Mouse (Mus musculus) regulatory T cell (primary cell): Measurements from ENCODE around the gene Prpf8.
"Not testable (repeated sequence)": the region's sequence is repeated elsewhere in the genome, so short reads cannot be mapped to it uniquely, and the experiment has no call there.

ENCODE experiments used
- in situ Hi-C: fragments of 300-600 bp; cut with MboI, MseI; formaldehyde crosslinking; loops from one replicate; pipeline ENCODE4 v1.15.1; 2025; ENCODE audit warnings: high pct_unique_total_duplicates

Prpf8 gene

DNA sequence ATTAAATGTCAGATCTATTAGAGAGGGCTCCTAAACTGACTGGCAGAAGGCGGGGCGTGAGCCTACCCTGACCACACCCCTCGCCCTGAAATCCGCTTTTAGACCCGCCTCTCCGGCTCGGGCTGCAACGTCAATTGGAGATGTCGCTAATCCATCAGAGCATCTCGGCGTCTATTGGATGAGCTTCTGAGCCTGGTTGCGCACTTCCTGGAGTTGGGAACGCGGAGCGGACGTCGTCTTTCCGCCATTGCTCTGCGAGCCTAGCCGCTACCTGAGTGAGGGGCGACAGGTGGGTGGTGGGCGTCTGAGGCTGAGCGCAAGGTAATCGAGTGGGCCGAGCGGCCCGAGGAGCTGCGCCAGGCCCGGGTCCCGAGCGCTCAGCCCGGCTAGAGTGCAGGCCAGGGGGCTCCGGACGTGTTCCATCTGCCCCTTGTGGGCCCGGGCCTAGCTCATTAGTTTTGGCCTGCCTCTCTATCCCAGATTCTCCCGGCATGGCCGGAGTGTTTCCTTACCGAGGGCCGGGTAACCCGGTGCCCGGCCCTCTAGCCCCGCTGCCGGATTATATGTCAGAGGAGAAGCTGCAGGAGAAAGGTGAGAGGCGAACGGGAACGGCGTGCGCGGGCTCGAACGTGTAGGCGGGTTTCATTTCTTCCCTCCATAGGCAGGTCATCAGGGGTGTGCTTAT lies at the start of gene Prpf8:
Gene Prpf8 (plus strand): TSS at position 216 of the 685 bp plus-strand sequence.
- in situ Hi-C loops, result no loop called here

DNA sequence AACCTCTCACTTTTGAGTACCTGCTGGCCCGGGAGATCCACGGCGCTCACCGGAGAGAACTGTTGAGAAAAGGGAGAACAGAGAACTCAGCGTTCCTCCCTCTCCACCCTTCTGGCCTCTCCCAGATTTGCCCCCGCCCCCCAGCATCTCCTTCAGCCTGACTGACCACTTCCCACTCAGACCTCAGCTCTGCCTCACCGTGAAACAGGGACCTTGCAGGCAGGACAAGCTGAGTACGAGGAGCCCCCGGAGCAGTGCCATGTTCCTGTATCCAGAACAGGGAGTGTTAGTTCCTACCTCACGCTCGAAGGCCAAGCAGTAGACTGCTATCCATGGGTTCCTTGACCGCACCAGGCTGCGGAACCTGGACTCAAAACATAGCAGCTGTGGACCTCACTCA lies 48.4 kb upstream of the Prpf8 start:
- in situ Hi-C loops, result no loop called here

DNA sequence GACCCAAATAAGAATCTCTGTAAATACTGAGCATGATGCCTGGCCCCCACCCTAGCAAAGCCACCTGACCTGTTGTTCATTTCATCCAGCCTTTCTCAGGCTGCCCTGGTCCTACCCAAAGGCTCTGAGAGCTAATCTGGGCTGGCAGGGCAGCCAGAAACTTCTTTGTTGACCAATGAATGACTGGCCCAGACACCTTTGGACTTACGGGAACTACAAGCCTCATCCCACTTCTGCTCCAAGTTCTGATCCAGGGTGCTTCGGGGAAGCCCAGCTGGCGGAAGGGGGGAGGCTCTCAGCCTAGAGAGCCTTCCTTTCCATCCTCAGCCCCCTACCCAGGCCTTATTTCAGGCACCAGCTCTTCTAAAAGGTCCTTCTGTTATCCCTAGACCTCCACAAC lies 47.8 kb upstream of the Prpf8 start:
- in situ Hi-C loops, result no loop called here

GRCm38 (mm10) chr11:75439363-75439762 lies 47.3 kb upstream of the Prpf8 start, which contains the start of gene Serpinf2:
Serpinf2 (minus strand) TSS chr11:75439591.
- in situ Hi-C loops, result no loop called here

DNA sequence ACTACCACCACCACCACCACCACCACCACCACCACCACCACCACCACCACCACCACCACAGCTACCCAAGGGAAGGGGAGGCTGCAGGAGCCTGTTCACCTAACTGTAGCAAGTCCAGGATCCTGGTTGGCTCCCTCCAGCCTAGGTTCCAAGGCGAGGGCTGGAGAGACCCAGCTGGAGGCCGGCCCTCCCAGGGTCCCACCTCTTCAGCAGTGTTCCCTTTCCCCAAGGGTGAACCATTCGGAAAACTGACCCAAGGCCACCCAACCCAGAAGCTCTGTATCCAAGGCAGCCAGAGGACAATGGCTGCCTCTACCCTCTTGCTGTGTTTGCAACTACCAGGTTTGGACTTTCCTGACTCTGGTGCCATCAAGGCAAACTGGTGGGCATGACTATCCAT lies 46.7 kb upstream of the Prpf8 start:
- in situ Hi-C loops, result no loop called here

DNA sequence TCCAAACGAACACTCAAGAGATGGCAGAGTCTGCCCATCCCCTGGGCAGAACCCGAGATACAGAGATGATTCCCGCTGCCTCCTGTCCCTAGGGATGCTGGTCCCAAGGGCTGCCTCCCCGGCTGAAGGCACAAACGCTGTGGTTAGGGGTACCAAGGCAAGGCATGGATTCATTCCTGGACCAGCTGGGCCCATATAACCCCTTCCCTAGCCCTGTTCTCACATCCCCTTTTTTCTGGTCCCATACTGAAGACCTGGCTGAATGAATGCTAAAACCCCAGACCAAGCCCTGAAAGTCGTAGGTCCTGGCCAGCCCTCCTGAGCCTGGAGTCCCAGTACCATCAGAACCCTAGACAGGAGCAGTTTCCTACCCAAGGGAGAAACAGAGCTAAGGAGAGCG lies 45.6 kb upstream of the Prpf8 start:
- in situ Hi-C loops, result no loop called here

DNA sequence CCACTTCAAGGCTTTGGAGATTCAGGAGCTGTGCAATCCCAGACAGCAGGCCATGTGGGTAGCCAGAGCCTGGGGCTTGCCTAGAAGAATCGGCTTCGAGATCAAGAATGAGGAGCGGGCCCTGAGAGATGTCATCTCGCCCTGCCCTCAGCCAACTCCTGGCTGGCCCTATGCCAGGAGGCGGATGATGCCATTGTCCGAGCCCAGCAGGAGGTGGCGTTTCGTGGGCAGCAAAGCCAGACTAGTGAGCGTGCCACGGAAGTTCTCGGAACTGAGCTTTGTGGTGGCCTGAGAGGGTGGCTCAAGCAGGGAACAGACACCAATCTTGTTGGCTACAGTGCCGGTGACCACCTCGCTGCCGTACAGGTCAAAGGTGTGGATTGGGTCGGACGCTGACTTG lies 45.0 kb upstream of the Prpf8 start:
- in situ Hi-C loops, result no loop called here

DNA sequence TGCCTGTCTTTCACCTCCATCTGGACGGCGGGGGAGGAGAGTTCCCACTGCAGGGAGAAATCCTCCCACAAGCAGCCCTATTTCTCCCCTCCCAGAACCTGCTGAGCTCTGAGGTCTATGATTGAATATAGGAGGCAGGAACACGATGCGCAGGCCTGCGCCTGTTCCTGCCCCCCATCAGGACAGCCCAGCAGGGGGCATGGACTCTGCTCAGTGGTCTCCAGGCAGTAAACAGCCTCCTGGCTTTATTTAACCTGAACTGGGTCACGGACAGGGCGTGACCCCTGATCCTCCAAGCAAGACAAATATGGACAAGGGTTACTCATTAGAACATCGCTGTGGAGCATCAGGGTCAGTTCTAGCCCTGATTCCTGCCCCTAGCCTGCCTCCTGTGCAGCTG lies 42.9 kb upstream of the Prpf8 start:
- in situ Hi-C loops, result no loop called here

DNA sequence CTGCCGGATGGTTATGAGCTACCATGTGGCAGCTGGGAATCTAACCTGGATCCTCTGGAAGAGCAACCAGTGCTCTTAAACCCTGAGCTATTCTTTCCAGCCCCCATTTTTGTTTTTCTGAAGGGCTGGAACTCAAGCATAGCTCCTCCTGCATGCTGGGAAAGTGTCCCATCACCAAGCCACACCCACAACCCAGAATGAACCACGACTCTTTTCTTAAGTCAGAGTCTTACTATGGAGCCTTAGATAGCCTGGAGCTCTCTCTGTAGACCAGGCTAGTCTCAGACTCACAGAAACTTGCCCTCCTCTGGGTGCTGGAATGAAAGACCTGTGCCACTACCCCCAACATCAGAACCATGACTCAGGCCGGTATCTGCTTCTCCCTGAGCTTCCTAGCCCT lies 38.0 kb upstream of the Prpf8 start:
- in situ Hi-C loops, result no loop called here

- in situ Hi-C loops, result no loop called here
Measured at GRCm38 (mm10) chr11:75449695-75450094, 36.9 kb upstream of the Prpf8 start.

DNA sequence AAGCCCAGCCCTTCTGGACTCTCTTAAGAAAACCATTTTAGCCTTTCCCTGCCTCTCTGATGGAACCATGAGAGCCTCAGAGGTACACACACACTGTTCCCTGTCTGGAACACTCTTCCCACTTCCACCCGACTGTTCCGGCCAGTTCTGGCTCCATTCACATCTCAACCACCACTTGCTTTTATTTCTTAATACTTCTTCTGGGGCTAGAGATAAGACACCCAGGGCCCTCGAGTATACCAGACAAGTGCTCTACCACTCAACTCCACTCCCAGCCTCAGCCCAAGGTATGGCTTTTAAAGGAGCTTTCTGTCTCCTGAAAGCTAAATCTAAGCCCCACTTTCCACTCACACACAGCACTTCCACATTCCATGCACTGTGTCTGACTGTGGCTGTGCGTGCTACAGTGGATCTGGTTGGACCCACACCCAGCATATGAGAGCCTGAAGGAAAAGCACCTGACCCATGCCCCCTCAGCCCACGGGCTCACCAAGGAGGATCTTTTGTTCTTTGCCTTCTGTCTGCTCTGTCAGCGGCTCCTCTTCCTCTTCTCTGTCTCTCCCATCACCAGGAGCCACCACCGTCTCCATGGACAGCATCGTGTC lies 36.2 kb upstream of the Prpf8 start:
- in situ Hi-C loops, result no loop called here

DNA sequence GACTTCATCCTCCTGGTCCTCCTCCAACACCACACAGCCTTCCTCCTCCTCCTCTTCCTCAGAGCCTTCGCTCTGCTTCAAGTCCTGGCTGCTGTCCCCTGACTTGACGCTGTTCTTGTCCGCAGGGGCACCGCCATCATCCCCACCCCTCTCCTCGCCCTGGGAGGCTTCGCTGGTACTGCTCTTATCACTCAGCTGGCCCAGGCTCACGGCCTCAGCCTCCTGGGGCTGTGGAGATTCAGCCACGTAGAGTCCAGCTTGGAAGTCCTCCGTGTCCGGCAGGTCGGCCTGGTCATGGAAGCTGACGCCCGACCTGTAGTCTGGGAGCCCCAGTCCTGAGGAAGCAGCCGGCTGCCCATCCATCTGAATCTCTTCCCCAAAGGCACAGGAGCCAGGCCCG lies 35.7 kb upstream of the Prpf8 start:
- in situ Hi-C loops, result no loop called here

DNA sequence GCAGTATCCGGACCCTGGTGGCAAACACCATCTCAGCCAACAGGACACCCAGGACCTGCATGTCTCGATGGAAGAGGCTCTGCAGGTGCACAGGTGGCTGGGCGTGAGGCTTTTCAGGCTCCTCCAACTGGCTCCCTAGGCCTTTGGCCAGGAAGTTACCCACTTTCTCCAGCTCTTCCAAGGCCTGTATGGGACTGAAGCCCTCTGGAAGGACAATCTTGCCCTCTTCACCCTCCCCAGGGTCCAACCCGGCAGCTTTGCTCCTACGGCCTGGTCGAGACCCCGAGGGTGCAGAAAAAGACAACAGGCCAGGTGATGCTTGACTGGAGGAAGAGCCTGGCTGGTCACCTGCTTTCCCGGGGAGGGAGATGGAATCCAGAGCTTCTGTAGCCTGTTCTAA lies 34.5 kb upstream of the Prpf8 start:
- in situ Hi-C loops, result no loop called here

GRCm38 (mm10) chr11:75452812-75453557 lies 33.6 kb upstream of the Prpf8 start:
- in situ Hi-C loops, result no loop called here

DNA sequence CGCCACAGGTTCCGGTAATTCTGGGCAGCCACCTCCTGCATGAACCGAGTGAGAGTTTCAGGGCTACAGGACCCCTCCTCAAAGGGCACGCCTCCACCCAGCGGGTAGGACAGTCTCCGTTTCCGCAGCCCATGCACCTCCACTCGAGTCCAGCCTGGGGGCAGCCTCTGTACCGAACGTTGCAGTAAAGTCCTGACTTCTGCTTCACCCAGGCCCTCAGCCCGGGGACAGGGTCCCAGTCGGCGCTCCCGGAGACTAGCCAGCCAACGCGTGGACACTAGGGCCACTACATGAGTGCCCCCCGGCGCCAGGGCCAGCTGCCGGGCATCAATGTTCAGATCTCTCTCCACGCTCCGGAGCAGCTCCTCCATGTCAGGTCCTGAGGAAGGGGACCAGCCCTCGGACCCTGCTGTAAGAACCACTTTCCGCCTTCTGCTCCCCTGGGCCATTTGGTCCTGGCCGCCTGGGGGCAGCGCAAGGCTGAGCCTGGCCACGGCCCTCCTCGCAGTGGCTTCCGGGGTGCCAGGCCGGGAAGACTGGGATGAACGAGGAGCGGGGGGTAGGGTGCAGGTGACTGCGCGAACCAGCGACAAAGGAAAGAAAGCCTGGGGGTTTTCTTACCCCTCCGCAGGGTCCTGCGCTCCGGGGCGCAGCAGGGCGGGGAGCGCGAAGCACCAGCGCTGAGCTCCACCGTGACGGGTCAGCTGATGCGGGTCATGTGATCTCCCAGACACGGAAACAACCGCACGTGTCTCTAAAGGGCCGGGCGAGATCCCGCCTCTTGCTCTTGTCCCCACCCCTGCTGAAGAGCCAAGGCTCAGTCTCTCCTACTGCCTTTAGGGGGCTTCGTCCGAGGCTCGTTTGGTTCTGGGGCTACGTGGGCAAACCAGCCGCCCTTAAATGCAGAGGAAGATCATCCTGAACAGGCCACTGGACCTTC lies 32.4 kb upstream of the Prpf8 start, which contains the start of gene Wdr81:
Gene Wdr81 (minus strand): TSS at position 727 of the 940 bp plus-strand sequence.
- in situ Hi-C loops, result no loop called here

- in situ Hi-C loops, result no loop called here
Measured at GRCm38 (mm10) chr11:75455041-75455736, 31.4 kb upstream of the Prpf8 start.

DNA sequence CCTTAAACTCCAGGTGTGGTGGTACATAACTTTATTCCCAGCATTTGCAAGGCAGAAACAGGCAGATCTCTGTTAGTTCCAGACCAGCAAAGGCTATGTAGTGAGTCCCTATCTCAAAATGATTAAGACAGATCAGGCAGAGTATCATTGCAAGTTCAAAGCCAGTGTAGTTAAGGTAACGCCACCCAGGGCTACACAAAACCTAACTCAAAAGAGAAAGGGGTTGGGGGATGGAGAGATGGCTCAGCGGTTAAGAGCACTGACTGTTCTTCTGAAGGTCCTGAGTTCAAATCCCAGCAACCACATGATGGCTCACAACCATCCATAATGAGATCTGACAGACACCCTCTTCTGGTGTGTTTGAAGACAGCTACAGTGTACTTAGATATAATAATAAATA lies 30.6 kb upstream of the Prpf8 start:
- in situ Hi-C loops, result not testable (repeated sequence)

- in situ Hi-C loops, result no loop called here
Measured at GRCm38 (mm10) chr11:75456440-75456871, 30.2 kb upstream of the Prpf8 start.

GRCm38 (mm10) chr11:75458169-75458568 lies 28.4 kb upstream of the Prpf8 start:
- in situ Hi-C loops, result no loop called here

GRCm38 (mm10) chr11:75458628-75459041 lies 28.0 kb upstream of the Prpf8 start:
- in situ Hi-C loops, result no loop called here

- in situ Hi-C loops, result no loop called here
Measured at GRCm38 (mm10) chr11:75459141-75459711, 27.4 kb upstream of the Prpf8 start.
